Comparison of ENCODE assay signal across 8 mouse cellular contexts in the genomic region with DNA sequence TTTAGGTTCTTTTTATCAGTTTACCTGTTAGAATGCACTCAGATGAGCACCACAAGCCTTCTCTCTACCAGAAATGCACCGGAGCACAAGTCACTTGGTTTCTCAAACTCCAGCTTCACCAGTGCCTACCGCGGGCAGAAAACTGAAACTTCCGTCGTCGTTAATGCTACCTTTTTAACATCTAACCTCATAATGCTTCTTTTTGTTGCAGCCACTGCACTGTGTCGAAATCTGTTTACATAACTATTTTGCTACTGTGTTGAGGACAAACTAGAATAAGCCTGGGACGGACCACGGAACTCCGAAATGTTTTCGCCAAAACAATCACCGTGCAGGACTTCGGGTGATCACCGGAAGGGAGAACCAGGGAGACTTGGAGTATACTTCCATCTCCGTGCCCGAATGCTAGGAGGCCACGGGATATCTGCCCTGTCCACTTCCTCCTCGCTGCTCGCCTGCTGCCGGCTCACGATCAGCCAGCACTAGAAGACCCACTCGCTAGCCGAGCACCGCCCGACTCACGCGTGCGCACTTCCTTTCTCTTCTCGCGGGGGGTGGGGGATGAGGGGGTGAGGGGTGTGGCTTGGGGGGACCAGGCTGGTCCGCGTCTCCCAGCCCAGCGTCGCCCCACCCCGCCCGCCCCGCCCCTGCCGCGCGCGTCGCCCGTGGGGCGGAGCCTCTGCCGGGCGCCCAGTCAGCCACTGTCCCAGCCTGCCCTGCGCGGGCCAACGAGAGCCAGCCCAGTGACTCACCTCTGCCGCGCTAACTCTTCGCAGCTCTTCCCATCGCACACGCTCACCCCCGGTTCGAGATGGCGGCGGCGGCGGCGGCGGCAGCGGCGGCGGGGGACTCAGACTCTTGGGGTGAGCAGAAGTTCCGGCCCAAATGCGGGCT. TPM values are rescaled to one million over a fixed set of nuclear protein-coding genes. Genes with fewer than 3 reads are reported as not detected.
DNase-seq lines count a peak whose midpoint lies in the region; ATAC-seq lines count a peak whose summit lies in the region.

A gene (plus strand): TSS at position 685 of the 894 bp plus-strand sequence.

- WGBS in intestine, embryonic 14.5 days: under 1% methylated on average over 54 of the region's 67 CpGs

- peak; percentile 93 to 97 for DNase-seq in adrenal gland, adult (ENCODE audit: inconsistent age in 2 of 2, low spot score in 1 of 2)
- peak; percentile 95 for DNase-seq in embryo, embryonic 10.5 days (ENCODE audit: low spot score)
- peak; percentile 97 for DNase-seq in gastrocnemius, postnatal 25 days
- DNase-seq in intestine, embryonic 14.5 days (ENCODE audit: low spot score): peak; percentile 90
- DNase-seq in left cerebral cortex, postnatal 14 days (ENCODE audit: low spot score in 2 of 2): peak; percentile 87
- peak; percentile 91 for DNase-seq in mesoderm, embryonic 11.5 days (ENCODE audit: low read depth, low spot score)
- peak; percentile 84 to 86 for DNase-seq in right cerebral cortex, postnatal 36 days (ENCODE audit: low spot score in 2 of 2)
- peak; percentile 95 for DNase-seq in yolk sac, embryonic 10.5 days (ENCODE audit: low spot score)

- peak; percentile 99 for ATAC-seq in intestine, embryonic 14.5 days (replicated peaks; ENCODE audit: low FRiP score, low TSS enrichment, low read depth)

- intact Hi-C loops in left cerebral cortex, postnatal 14 days (cut with DNase I): no loop called here

- H3K27me3 ChIP-seq in intestine, embryonic 14.5 days (replicated peaks; ENCODE audit: control insufficient read depth, insufficient read depth, low read length): no peaks in the 10 kb centered on the region

- no peaks in the 10 kb centered on the region for H3K9me3 ChIP-seq in intestine, embryonic 14.5 days (ENCODE audit: control insufficient read depth, low read length)

- peak within 1 kb of the TSS; percentile 58 for H3K4me2 ChIP-seq in intestine, embryonic 14.5 days (ENCODE audit: low read length)

- peak within 1 kb of the TSS; percentile 85 for H3K27ac ChIP-seq in intestine, embryonic 14.5 days (ENCODE audit: low read depth)

- peaks cover 9% of the 10 kb centered on the region; the same call in 1 of the 2 replicates for H3K36me3 ChIP-seq in intestine, embryonic 14.5 days (ENCODE audit: control insufficient read depth, insufficient read depth, low read length)

- peaks cover 9% of the 10 kb centered on the region; the same call in 1 of the 2 replicates for H3K4me1 ChIP-seq in intestine, embryonic 14.5 days (replicated peaks; ENCODE audit: control insufficient read depth, insufficient read depth, low read length)

- H3K9ac ChIP-seq in intestine, embryonic 14.5 days (ENCODE audit: low read length): peak within 1 kb of the TSS; percentile 89

- H3K4me3 ChIP-seq in intestine, embryonic 14.5 days (ENCODE audit: low read depth, low read length): peak within 1 kb of the TSS; percentile 85

RNA-seq across cellular contexts. Expression of the gene that starts here (rescaled TPM):
- total RNA-seq in gastrocnemius, postnatal 25 days (2021): 10 to 100 TPM; 24.1 to 24.8 TPM
- polyA plus RNA-seq in intestine, embryonic 14.5 days (2014; fragmentation: Nextera tagmentation; extraction: Ambion mirVana): 12.0 and 12.4 TPM in 2 replicates
- total RNA-seq in left cerebral cortex, postnatal 14 days (2021): 10 to 100 TPM; 19.8 to 22.6 TPM

Comparison
In these comparisons a context has a peak if more than half of its experiments do, and no peak if none do; other contexts are left out.
1. Peak in every context shown above with its lines: DNase-seq, ATAC-seq, H3K4me3 ChIP-seq and H3K27ac ChIP-seq.